Mouse (Mus musculus) fat pad, adult 2 months (tissue): ENCODE results near the gene Alk.

Experiments used
- DNase-seq: peaks from one replicate; pipeline ENCODE4 v3.0.0-alpha.2; 2011; ENCODE audit warnings: low read depth, low spot score; ENCODE audit errors: extremely low read depth

Gene Alk

DNA sequence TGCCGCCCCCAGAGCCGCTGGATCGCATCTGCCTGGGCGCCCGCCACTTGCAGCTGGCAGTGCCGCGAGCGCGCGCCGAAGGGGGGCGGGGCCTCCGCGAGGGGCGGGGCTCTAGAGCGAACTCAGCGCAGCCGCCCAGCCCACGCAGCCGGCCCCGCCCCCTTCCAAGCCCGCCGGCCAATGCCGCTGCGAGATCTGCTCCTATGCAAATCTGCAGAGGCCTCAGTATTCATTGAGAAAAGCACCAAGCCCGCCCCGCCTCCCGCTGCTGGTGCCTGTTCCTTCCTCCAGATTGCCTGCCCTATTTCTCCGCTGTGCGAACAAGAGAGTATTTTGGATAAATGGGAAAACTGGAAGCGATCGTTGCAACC, at the start of gene Alk:
Alk (minus strand) TSS at position 18 of the 371 bp plus-strand sequence.
- no peak for DNase-seq

DNA sequence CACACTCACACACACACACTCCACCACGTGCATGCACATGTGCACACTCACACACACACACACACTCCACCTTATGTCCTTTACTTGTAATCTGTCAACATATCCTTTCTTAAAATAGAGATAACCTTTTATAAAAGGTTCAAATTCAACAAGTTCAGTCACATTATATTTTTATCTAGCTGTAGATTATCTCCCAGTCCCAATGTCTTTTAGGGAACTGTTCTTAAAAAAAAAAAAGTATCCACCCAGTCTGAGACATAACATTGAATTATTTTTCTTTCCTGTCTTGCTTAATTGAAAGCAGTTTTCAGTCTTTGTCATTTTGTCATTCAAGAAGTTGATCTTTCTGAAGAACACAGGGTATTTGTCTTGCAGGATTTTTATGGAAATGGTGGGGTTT, 48.4 kb upstream of the Alk start:
- DNase-seq, result no peak

DNA sequence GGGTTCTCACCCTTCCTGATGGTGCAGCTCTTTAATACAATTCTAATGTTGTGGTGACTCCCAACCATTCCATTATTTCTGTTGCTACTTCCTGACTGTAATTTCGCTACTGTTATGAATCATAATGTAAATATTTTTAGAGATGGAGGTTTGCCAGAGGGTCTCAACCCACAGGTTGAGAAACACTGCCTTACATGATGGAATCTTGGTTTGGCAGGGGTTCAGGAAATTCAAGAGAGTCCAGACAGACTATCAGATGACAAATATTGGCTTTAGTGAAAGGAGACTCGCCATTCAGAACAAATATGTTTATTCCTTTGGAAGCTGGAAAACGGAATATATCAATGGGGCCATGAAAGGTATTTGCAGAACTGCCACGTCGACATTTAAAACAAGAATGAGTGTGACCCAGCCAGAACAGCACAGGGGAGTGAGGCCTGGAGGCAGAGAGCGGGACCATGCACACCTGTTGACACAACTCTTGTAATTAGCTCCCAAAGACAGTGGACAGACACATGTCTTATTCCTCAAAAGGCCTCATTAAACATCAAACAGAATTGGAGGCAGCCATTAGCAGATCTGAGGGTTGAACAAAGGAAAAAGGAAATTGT, 44.3 kb upstream of the Alk start:
- no peak for DNase-seq

DNA sequence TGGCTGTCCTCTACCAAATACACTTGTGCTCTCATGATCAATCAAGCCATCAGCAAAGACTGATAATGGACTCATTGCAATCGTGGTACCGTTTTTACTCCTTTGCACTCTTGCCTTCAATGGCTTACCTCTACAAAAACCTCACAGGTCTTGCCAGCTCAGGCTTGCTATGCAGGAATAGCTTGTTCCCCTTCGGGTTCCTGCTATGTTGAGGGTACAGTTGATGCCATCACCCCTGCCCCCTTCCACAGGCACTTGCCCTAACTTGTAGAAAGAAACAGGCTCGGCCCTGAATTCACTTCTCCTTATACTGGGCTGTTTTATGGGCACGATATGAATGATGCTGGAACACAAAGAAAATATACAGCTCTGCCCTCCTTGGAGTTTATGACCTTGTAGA, 41.7 kb upstream of the Alk start:
- no peak for DNase-seq

DNA sequence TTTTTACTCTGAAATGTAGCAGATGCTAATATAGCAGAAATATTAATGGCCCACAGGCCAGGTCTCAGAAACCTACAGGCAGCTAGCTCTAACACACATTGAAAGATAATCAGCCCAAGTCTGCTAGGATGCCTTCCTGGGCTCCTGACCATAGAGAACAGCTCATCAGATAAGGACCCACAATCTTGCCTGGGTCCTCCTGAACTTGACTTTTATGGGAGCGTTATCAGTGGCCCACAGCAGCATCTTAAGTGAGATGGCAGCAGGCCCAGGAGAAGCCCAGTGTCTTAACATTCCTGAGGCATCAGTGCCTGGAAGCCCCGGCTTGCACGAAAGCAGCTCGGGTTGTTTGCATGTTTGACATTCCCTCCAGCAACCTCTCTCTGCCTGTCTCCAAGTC, 35.7 kb upstream of the Alk start:
- DNase-seq, result no peak

DNA sequence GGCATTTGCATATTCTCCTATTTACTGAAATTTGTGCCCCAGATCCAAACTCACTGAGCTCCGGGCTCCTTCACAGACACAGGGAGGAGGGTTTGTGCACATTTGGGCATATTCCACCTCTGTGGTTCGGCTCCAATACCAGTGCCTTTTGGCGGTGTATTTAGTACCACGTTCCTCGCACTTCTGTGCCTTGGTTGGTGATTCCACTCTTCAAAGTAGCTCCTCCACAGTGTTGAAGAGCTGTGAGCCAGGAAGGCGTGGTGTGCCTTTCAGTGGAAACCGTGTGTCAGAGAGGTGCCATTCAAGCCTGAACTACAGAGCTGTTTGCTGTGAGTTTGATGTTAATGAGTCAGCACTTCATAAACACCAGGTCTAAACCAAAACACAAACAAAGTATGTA, 35.0 kb upstream of the Alk start:
- DNase-seq, result no peak

DNA sequence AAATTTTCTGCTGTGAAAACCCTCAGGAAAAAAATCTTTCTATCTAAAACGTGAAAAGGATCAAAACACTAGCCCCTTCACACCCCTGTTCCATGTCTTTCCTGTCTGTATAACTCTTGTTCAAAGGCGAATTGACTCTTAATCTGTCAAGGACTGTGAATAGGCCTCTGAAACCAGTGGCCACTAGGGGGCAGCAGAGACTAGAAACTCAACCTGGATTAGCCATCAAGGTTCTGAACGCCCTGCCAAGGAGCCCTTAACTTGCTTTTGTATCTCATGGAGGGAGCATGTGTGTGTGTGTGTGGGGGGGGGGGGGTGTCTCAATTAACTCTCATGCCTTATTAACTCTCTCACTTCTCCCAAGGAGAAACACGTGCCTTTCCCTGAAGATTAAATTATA, 1.8 kb upstream of the Alk start:
- no peak for DNase-seq

DNA sequence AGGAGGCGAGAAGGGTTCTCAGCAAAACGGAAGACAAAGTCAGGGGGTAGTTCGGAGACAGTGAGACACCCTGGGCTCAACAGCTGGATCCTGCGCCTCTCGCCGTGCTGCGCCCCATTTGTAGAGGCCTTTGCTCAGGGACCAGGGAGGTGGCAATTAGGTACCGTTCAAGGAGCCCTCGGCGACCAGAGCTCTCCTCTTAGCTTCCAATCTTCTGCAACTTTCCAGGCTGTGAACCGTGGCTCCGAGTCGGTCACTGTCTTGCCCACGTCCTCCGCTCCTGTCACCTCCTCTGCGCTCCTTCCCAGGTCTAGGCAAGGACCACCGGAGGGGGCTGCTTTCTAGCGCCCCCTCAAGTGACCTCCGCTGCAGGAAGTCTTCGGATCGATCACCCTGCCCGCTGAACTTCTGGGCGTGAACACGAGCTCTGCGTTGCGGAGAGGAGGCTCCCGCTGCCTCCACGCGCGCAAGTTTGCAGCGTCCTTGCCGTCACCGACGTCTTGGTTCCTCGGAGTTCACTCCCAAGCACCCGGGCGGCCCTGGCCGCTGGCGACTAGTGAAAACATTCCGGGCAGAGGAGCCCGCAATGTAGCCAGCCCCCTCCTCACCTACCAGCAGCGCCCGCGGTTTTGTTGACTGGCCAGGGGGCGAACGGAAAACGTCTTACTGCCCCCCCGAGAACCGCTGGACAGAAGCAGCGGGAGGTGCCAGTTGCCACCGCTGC, 379 bp downstream of the Alk start:
- DNase-seq, result no peak

DNA sequence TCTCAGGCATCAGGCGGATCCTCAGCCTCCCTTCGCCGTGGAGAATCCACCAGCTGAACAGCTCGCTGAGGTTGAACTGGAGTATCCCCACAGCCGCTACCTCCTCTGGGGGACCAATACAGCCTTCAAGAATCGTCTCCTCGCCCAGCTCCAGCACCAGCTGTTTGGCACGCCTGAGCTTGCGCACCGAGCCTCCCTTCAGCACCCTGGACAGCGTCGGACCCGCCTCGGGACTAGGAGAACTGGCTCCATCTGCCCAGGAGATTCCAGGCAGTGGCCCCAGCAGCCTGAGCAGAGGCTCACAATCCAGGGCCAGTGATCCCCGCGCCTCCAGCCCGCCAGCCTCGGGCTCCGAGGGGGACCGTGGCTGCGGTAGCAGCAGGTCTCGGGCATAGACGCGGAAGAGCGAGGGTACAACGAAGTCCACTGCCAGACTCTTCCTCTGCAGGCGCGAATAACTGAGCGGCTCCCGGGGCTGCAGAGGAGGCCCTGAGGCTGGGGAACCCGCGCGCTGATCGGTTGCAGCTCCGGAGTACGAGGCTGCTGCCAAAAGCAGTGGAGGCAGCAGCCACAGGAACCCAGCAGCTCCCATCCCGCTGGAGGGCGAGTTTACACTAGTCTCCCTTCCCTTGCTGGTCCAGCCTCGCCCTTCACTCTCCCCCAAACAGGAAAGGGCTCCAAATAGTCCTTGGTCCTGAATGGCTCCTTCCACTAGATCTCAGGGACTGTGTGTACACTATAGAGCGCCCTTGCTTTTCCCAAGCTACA, 1.1 kb downstream of the Alk start:
- no peak for DNase-seq

DNA sequence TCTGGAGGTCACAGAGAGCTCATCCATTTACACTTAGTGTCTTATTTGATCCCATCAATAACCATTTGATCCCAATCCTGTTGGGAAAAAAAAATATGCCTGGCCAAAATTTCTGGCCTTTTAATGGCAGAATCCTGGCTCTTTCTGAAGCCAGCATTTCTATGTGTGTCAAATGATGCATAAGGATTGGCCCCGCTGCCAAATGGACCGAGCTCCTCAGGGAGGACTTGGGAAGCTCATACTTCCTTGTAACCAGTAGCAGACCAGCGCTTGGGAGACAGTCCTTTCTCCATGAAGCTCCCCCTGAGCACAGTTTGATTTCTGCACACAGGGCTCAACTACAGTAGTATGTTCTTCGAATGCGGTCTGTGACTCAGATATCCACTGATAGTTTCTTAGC, 3.6 kb downstream of the Alk start:
- no peak for DNase-seq

DNA sequence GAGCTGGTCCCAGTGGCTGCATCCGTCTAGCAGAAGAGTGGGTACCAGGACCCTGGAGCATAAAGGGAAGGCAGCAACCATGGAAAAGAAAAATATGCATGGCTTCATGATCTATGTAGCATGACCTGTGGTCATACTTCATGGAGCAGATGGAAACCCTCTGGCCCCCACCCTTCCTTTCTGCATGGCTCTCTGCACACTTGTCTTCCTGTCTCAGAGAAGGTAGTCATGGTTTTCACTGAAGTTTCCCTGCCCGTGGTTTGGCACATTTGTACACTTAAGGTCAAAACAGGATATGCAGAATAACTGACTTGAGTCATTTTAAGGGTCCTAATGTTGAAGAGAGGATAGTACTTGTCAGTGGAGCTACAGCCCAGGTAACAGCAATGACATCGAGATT, 16.8 kb downstream of the Alk start:
- DNase-seq, result no peak

DNA sequence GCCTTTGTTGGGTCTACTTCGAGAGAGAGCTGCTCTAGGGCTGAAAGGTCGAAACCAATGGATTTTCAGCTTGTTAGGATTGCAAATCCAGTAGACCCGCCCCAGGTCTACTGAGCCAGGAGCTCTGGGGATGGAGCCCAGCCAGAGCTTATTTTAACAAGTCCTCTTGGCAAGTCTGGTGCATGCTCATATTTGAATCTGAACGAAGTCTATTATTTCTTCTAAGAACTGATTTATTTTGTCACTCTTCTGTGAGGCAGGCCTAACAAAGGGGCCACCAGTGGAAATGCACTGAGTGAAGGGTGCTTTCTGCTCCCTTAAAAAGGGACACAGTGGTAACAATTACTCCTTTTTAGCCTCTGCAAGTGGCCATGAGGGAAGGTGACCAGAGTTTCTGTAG, 24.3 kb downstream of the Alk start:
- DNase-seq, result no peak

DNA sequence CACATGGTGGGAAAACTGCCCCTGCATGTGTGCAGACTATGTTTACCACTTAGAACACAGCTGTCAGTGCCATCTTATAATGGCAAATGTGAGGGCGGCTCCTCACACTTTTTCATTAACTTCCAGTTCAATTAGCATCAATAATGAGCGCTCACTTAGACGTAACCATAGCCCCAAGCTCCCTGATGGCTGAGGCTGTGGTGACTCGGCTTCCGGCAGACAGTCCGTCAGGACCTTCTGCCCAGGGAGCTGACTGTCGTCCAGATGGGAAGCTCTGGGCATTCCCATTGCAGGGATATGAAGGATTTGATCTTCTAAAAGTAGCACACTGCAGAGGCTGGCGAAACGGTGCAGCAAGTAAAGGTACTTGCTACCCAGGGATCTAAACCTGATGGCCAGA, 25.1 kb downstream of the Alk start:
- DNase-seq, result no peak

DNA sequence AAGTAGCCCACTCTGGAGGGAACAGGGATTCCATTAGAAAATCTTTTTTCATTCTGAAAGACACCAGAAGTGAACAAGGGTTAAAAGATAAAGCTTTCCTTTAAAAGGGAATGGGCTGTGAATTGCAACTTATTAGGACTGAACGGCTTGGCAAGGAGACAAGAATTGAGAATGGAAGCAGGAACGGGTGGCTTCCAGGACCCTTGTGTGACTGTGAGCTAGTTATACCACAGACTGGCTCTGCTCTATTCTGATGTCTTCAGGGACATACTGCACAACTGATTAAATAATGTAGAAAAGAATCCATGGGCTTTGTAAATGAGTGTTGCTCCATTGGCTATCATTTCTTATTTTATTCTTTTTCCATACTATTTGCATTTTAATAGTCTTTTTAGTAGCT, 33.0 kb downstream of the Alk start:
- DNase-seq, result no peak

DNA sequence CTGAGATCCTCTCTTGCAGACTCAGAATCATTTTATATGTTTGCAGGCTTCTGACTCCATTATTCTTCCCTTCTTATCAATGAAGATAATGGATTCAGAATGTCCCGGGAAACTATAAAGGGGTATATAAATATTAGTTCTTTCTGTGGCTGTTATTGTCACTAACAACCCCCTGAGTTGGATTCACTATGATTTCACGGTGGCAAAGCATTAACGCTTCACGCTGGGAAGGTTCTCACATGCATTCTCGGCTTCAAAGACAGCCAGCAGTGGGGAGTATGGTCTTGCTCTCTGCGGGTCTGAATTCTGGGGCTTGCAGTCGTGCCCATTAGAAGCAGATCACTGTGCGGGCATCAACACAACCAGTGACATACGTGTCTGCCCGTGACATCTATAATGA, 34.9 kb downstream of the Alk start:
- DNase-seq, result no peak

DNA sequence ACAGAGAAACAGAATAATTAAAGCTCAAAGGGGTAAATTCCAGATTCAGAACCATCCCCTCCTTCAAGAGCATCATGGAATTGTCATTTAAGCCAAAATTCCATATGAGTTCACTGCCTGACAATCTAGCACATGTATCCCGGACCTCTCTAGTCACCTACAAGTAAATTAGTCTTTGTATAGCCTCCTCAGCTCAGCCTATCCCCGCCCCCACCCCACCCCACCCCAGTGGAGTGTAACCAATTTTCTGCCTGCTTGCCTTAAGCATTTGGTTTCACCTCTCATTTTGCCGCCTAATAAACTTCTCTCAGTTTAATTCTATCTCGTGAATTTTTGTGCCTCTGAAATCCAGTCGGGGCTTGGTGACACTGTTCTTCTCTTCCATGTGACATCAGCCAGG, 41.0 kb downstream of the Alk start:
- no peak for DNase-seq

DNA sequence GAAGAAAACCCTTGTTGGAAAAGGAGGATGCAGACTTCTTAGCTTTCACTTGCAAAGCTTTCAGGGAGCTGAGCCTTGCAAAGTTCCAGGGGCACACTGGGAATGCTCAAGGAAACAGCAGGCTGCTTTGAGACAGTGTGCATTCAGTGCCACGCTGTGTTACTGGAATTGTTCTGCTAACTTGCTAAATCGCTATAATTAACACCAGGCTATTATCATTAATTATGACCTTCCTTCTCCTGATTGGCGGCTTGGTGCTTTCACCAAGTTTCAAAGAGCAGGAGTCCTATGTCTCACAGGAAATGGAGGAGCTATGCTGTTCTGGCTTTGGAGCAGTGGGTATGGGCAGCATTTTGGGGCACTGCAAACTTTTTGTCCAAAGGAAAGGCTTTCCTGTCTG, 43.0 kb downstream of the Alk start:
- DNase-seq, result no peak

DNA sequence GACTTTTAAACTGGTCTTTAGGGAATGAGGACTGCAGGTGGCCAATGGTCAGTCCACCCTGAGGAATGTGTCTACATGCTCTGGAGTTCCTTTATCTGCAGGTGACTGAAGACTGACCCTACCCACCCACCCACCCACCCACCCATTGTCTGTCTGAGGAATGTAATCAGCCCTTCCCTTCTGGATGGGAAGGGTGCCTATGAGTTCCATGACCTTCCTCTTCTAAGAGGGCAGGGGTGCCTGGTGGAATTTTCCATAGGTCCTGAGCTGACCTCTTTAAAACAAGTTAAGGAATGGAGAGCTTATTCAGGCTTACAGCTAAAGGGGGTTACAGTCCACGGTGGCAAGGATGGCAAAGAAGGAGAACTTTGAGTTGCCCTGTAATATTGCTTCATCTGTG, 43.7 kb downstream of the Alk start:
- no peak for DNase-seq

DNA sequence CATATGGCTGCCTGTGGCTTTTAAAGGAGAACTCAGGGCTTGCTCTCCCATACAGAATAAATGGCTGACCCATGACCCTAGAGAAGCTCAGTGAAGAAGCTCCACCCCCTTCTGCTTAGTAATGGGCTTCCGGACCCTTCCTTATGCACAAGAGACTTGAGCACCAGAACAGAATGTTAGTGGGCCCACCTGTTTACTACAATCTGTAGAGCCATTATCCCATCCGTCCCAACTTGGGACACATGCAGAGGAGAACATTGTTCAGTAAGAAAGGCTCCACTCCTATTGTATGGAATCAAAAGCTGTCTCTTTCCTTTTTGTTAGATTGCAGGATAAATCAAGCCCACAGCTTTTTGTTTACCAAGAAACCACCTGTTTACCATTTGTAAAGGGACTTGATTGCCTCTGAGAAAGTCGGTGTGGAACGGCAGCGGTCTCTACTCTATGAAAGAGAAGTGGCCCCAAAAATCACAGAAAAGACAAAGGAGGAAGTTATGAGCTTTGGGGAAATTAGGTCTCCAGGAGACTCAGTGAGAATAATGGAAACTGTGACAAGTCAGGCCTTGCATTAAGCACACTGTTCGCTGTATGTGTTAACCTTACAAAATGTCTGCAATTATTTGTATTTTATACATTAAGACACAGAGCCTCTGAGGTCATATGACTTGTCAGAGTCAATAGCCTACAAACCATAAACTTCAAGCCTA, 47.2 kb downstream of the Alk start:
- no peak for DNase-seq

DNA sequence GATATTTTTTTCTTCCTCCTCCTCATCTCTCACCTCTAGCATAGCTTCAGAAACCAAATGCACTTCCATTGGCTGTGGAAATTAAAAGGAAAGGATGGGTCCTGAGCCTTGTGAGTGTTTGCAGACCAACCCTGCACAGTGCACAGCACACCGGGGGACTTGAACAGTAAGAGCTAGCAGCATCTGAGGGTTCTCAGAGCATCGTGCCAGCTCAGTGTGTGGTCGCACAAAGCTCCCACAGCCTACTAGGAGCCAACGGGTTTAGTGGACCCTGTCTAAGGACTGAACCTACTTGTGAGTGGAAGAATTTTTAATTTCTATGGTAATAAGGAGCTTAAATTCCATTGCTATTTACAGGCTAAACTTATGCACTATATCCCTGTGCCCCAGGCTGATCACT, 58.2 kb downstream of the Alk start:
- DNase-seq, result no peak

DNA sequence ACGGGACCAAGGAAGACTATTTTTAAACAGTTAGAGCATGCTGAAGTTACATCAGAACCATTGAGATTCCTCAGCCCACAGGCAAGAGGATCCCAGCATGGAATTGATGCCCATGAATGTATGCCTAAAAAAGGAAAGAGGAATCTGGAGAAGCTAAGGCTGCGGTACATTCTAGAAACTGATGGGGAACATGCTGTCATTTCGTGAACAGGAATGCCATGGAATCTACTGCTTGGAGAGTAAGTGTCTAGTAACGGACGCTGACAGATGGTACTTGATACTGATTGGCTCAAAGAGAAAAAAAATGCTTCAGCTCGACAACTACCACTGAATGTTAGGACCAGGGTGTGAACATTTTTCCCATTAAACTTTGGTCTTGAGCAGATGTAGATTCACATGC, 69.1 kb downstream of the Alk start:
- no peak for DNase-seq

DNA sequence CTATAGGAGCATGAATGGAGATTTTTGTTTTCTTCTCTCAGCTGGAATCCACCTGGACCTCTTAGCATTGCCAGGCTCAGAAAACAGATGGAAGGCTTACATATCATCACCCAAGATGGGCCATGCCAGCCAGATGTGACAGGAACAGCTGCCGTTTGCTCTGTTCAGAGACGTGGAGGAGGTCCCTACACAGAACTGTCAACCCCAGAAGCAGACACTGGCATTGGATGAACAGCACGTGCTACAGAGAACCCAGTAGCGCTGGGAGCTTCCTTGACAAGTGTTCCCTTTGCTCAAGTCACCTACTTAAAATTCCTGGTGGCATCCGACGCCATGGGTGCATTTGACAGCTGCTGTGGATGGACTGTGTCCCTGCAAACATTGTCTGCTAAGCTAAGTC, 72.2 kb downstream of the Alk start:
- DNase-seq, result no peak
